Mouse (Mus musculus): ENCODE data around the gene Capzb.

Gene Capzb

DNA sequence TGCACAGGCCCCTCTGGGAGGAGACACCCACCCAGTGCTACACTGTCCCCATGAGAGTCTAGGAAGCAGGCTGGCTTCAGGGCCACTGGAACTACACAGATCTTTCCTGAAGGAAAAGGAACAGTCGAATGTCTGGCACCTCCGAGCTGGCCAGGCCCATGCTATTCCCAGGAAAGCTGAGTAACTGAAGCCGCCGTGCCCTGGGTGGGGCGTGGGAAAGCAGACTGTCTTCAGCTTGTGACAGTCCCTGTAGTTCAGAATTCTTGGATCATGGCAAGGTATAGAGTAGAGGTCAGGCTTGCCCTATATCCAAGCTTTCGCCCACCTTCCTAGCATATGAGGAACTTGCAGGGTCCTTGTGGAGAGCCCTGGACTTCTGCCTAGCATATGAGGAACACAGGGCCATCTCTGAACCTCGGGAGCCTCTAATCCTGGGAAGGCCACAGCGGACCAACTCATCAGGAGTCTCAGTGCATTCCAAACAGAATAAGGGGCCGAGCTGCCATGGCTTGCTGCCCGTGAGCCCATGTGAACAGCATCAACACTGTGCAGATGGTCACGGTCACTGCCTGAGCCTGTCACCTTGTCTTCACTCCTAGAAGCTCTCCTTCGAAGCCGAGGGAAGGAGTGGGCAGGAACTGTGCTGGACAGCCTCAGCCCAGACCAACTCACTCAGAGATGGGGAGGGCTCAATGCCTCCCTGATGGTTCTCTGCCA is 73.2 kb downstream of the Capzb start:
- DNase-seq (ENCODE audit: extremely low read depth, low read depth, low spot score): no peak

DNA sequence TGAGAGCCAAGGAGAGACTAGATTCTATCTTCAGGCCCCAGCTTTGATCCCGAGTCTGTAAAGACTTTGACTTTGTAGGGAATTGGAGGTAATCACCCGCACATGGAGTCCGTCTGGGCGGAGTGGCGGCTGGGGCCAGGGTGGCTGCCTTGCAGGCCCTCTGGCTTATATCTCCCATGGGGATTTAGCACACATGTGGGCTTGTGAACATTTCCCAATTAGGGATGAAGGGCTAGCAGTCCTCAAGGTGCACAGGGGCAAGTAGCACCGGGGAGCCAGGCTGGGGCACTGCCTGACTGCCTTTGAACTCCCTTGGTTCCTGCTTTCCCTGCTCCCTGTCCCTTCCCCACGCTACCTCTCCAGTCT is 73.8 kb downstream of the Capzb start:
- DNase-seq (ENCODE audit: extremely low read depth, low read depth, low spot score): no peak

DNA sequence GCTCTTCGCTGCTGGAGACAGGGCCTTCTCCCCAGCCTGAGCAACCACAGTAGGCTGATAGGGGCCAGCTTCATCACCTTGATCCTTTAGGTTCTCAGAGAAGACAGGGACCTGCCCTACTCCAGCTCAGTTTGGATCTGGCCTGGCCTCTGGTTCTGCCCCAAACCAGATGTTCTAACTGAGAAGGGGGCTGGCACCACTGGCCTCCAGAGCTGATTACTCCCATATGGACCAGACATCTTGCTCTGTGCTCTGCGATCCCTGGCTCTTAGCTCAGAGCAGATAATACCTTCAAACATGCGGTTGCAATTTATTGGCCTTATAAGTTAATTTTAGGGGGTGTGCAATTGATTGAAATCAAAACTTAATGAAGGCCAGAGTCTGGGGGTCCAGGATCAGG is 74.6 kb downstream of the Capzb start:
- DNase-seq (ENCODE audit: extremely low read depth, low read depth, low spot score): no peak

DNA sequence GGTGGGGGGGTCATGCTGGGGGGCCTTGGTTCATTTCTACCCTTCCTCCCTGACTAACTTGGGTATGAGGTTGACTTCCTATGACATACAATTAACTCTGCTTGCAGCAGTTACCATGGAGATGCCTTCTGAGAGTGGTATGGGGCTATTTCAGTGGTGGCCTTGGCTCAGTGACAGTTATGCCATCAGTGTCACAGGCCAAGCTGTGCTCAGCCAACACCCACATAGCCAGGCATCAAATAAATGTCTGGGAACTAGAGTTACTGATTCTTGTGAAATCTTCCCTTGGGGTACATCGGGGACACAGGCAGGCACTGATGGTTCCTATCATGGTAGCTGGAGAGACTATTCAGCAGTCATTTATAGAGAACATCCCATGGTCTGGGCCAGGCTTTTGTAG is 75.5 kb downstream of the Capzb start:
- no peak for DNase-seq (ENCODE audit: extremely low read depth, low read depth, low spot score)

DNA sequence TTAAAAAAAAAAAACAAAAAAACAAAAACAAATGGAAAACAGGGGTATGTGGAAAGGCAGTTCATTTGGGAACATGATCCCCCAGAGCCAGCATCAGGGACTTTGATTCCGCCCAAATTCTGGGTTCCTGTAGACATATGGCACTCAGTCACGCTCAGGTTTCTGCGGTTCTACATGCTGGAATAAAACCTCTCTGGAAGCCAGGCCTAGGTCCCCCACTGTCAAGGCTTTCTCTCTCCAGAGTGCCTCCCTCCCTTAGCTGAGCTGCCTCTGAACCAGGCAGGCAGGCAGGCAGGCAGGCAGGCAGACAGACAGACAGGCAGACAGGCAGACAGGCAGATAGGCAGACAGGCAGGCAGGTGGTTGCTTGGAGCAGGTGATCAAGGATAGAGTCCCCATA is 77.5 kb downstream of the Capzb start:
- DNase-seq (ENCODE audit: extremely low read depth, low read depth, low spot score): no peak

DNA sequence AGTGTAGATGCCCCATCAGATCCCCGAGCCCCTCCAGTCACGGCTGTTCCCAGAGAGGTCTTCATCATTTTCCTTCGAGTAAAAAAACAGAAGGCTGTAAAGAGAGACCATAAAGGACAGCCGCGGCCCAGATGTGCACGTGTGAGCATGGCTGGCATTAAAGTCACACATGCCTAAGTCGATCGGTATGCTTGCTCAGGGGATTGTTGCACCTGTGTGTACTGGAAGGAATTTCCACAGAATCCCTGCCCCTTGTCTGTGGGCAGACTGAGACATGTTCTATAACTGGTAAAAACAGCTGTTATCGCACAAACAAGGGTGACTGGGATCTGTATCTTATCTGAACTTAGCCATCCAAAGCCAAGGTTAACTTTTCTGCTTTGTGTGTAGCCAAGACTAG is 78.9 kb downstream of the Capzb start:
- no peak for DNase-seq (ENCODE audit: extremely low read depth, low read depth, low spot score)

DNA sequence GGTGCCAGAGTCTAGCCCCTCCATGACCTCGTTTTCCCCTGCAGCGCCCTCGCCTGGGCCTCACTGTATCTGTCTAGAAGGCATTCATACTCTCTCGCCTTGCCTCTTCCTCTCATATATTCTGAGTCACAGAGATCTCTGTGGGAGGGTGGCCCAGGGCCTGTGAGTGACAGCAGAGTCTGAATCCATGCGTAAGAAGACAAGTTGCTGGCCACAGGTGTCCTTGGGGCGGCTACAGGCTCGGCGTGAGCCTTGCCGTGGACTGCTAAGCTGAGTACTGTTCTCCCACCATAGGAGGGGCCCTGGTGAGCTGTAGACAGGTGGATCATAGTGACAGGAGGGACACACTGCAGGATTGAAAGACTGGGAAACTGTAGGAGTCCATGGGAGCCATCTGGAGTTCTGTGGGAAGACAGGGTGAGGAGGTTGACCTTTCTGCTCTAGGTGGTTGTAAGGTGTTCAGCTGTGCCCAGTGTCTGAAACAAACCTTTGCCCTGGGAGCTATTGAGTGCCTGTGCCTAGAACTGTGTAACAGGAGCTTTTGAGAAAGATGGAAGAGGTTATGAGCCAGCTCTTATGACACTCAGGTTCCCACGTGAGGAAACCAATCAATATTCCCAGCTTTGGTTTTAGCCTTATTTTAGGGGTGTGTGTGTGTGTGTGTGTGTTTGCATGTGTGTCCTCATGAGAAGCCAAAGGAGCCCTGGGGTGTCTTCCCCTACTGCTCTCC is 80.4 kb downstream of the Capzb start:
- DNase-seq (ENCODE audit: extremely low read depth, low read depth, low spot score): no peak

DNA sequence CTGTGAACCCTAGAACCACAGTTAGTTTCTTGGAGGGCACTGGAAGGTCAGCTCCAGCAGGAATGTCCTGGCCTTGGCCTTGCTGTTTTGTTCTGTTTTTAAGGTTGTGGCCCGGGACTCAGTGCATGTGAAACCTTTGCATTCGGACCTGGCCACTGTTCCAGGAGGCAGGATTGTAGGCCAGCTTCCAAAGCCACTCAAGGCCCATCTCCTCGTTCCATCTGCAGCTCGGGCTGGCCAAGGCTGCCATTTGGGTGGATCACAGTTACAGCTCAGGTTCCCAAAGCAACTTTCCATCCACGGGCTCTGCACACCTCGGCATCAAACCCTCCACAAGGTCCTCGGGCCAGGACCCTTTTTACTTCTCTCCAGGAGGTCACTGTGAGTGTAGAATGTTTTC is 81.9 kb downstream of the Capzb start:
- DNase-seq (ENCODE audit: extremely low read depth, low read depth, low spot score): no peak

DNA sequence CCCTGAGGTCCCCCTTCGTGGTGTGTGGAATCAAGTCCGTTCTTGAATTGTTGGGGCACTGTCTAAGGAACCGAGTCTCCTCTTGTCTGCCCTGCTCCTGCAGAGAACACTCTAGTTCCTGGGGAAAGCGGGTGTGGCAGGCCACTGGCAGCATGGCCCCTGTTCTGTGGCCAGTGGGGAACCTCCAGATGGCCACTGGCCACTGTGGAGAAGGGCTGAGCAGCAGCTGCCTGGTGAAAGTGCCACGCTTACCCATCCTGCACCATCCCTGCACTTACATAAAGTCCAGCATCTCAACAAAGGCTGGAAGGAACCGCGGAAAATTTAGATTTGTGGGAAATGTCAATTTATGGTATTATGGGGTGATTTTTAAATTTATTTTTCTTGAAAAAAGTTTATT is 83.7 kb downstream of the Capzb start:
- no peak for DNase-seq (ENCODE audit: extremely low read depth, low read depth, low spot score)

DNA sequence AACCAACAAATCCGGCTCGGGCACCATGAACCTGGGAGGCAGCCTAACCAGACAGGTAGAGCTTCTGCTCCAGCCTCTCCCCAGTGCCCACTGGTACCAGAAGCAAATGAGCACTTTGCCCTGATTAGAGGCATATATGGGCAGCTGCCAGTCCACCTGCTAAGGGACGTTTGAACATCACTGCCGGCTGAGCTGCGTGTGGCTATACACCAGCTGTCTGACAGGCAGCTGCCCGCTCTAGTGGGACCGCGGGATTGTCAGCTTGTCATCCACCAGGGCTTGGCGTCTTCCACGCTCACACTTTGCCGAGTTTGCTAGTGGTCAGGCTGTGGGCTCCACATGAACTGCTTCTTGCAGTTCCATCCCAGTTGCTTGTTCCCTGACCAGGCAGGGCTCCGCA is 87.8 kb downstream of the Capzb start:
- no peak for DNase-seq (ENCODE audit: extremely low read depth, low read depth, low spot score)

DNA sequence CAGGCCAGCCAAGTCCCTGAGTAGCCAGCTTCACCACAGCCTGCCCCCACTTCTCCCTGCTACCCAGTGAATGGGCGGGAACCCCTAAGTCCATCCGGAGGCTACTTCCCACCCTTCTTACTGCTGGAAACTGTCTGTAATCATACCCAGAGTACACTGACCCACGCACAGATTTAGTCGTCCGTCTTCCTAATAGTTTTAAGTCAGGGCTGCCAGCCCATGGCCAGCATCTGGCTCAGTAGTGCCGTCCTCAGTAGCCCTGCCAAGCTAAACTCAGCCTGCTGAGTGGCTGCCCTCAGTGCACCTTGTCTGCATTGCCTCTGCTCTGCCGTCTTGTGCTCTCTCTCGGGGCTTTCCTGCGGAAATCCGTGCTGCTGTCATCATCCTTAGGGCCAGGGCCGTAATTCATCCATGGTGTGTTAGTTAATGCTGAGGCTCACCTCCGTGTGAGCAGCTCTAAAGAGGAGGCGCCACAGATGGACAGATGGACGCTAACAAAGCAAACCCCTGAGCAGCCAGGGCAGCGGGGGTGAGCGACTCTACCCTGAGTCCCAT is 89.2 kb downstream of the Capzb start:
- no peak for DNase-seq (ENCODE audit: extremely low read depth, low read depth, low spot score)

DNA sequence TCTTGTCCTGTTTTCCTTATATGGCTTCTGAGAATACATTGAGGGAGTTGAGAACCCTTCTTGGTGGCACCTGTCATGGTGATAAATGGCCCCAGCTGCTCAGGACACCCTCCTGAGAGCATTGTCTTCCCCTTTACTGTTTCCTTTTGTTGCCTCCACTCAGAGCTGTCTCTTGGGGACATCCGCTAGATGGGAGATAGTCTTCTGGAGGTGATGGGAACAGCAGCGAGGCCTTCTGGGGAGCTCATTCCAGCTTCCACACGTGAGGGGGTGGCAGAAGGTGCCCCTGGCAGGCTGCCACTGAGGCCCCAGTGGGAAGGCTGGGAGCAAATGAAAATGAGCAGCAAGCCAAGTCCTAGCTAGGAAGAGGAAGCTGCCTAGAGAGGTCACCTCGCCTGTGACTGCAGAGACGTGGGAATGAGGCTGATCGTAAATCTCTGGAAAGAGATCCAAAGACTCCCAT is 90.3 kb downstream of the Capzb start:
- no peak for DNase-seq (ENCODE audit: extremely low read depth, low read depth, low spot score)

DNA sequence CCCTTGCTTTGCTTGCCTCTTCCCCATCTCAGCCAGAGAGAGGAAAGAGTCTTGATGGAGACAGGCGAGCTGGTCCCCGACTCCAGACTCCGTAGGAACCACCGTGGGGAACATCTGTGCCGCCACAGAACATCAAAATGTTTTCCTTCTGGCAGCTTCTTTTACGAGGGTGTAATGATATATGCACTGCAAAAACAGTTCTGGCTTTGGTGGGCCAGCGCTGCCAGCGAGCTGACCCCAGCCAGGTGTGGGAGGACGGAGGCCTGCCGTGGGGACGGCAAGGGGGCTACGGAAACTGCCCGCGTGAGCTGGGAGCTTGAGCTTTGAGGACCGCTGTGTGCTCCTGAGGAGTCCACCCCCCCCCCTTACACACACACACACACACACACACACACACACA is 92.2 kb downstream of the Capzb start:
- no peak for DNase-seq (ENCODE audit: extremely low read depth, low read depth, low spot score)

DNA sequence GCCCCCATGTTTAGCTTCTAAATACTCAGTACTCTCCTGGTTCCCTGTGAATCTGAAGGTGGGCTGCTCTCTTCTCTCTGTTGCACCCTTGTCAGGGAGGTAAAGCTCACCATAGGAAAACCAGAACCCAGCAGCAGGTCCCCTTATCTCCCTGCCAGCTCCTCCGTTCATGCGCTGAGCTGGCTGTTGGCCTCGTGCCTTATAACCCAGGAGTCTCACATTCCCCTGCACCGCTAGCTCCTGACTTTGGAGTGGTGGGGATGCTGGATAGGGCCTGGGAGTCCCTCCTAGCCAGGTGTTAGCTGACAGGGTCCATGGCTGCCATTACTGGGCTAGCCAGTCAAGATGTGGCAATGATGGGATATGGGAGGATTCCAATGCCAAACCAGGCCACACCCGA is 93.5 kb downstream of the Capzb start:
- no peak for DNase-seq (ENCODE audit: extremely low read depth, low read depth, low spot score)

DNA sequence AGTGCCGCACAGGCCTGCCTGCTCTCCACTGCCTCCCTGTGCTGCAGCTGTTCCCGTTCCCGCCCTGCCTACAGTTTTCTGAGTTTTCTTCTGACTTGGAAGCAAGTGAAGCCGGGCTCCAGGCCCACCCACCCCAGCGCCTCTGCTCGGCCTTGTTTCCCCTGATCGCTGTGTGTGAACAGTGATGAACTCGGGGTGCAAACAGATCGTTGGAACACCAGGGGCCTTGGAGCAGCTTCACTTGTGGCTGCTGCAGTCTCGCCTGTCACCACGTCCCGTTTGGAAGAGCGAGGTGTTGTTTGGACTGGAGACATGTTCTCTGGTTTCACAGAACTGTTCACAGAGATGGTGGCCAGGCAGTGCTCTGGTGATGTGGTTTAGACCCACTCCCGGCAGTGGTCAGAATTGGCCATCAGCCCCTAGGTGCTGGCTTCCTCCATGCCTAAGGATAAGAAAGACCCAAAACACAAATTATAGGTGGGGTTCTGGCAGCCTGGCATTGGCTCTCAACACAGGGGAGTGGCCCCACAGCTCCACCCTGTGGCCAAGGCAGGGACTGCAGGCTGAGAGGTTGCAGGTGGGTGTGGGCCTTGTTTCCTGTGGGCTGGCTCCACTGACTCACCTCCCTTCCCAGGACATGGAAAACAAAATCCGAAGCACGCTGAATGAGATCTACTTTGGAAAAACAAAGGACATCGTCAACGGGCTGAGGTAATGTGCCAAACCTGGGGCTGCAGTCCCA is 94.6 kb downstream of the Capzb start:
- no peak for DNase-seq (ENCODE audit: extremely low read depth, low read depth, low spot score)

DNA sequence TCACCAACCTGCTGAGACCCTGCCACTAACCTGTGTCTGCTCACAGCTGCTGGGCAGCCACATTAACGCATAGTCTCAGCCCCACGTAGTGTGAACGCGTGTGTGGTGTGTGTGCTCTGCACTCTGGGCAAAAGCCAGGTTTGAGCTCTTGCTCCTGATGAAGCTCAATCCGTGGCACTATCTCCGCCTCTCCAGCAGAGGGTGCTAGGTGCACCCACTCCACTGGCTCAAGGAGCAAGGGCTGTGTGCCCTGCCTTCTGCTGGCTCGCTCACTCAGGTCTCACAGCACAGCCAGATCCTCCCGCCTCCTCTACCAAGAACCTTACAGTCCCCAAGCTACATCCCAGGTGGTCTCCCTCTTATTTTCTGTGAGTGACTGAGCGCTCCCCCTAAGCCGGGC is 96.3 kb downstream of the Capzb start:
- DNase-seq (ENCODE audit: extremely low read depth, low read depth, low spot score): no peak

DNA sequence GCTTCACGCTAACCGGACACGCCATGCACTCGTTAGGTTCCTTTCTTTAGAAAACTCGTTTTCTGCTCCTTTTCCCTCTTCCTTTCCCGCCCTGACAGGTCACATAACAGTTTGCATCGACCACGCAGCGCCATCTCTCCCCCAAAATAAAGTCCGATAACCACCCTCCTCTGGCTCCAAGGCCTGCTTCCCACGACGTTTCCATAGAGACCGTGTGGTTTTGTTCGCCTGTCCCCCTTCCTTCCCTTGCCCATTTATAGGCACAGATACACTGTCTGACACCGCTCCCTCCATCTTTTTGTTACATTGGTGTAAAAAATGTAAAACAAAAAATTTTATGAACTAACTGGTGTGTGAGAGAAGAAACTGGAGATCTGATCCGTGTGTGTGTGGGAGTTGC is 98.4 kb downstream of the Capzb start:
- DNase-seq (ENCODE audit: extremely low read depth, low read depth, low spot score): no peak

DNA sequence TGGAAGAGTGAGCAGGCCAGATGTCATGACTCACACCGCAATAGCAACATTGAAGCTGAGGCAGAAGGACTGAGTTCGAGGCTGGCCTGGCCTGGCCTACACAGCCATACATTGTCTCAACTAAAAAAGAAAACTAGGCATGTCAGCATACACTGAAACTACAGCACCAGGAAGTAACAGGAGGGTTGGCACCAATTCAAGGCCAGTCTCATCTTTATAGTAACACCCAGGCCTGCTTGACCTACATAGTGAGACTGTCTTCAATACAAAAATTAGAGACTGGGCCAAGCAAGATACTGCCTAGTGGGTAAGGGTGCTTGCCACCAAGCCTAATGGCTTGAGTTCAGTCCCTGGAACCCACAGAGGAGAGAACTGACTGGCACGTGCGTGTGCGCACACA is 99.3 kb downstream of the Capzb start:
- no peak for DNase-seq (ENCODE audit: extremely low read depth, low read depth, low spot score)

DNA sequence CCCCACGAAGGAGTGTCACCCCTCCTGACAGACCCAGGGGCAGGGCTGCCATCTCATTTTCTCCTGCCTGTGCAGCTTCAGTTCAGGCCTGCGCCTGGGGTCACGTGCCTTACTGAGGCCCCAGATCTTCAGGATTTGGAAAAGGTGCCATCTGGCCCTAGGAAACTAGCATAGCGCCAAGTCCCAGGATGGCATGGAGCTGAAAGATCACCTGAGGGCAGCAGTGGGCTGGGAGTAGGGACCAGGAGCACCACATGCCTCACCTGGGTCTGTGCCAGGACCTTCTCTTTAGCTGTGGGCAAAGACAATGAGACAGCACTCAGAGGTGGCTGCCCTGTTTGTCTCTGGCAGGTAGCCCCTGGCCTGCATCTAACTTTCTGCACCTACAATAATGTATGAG is 104.9 kb downstream of the Capzb start:
- peak; percentile 13 for DNase-seq (ENCODE audit: extremely low read depth, low read depth, low spot score)

DNA sequence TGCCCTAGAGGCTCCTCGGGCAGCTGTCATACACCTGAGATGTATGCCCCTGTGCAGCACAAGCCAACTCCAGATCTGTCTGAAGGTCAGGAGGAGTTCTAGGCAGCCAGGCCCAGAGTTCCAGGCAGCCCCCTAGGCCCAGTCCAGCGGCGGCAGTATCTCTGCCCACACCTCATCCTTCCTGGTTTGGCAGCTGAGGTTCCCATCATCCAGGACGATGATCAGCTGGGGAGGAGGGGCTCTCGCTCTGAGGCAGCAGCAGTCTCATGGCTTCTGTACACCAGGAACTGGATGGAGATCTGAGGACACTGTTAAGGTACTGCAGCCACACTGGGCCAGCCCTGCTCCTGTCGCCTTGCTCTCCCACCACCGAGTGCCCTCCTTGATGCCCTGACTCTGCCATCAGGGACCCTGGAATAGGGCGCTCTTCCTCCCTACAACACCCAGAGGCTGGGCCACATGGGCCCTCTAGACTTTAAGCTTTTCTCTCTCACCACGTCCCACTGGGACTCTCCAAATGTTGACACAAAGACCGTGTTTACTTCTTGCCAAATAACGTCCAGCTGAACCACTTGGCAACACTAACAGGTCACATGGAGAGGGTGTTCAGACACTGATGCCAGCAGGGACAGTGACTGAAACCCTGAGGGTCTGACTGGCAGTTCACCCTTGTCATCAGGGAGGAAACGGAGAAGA is 106.1 kb downstream of the Capzb start:
- DNase-seq (ENCODE audit: extremely low read depth, low read depth, low spot score): no peak

DNA sequence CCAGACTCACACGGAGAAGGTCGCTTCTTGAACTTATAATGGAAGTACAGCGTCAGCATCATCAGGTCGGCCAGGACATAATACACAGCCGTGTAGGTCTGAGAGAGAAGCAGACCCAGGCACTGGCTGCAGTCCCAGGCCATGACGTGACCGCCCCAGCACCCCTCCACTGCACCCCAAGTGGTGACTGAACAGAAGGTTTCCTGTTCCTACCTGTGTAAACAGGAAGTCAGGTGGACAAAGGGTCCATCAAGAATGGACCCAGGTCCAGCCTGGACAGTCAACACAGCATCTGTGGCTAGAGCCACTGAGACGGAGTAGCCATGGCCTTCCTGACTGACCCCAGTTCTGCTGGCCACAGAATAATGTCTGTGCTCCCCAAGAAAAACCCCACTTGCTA is 109.1 kb downstream of the Capzb start:
- DNase-seq (ENCODE audit: extremely low read depth, low read depth, low spot score): no peak

Data from fat pad, adult 2 months (tissue).